Mouse (Mus musculus): ENCODE measurements at regions not wholly inside any gene's neighbourhood (a gene's known extent, or its start where the extent isn't known, plus 50 kb on each side); places are given as distances from the start of the nearest gene placed in this dataset.
A peak's percentile ranks its signal among the peaks of the same experiment; 100 is the strongest.

GRCm38 (mm10) chr2:72555116-72555515, 79.2 kb downstream of the Cdca7 start:
- no peak overlapping the region for H3K4me3 ChIP-seq
- 75% methylated on average over 4 of the region's 4 CpGs for WGBS
- no peaks in the 10 kb centered on the region for H3K27me3 ChIP-seq (ENCODE audit: control insufficient read depth, insufficient read depth, low read length)
- TF ChIP-seq POLR2A (IDR thresholded peaks at IDR 0.05; ENCODE audit: insufficient read depth, low read depth, low read length) (no peak), EP300 (IDR thresholded peaks at IDR 0.05; ENCODE audit: insufficient read depth, low read depth, low read length) (no peak), CTCF (IDR thresholded peaks at IDR 0.05) (no peak)
- no peak overlapping the region for H3K9ac ChIP-seq (ENCODE audit: low read depth, low read length)
- peak; percentile 30 to 39 for DNase-seq
- peak overlapping the region; percentile 48 for H3K27ac ChIP-seq
- H3K79me2 ChIP-seq (replicated peaks; ENCODE audit: control insufficient read depth, insufficient read depth, low read length), result no peaks in the 10 kb centered on the region
- peaks cover 3% of the 10 kb centered on the region; the same call in 1 of the 2 replicates for H3K4me1 ChIP-seq (ENCODE audit: control insufficient read depth, insufficient read depth, low read length)
- intact Hi-C loops (cut with DNase I), result loop anchor here (5.0 to 10.0 kb wide), 2 partner anchors 60 to 117 kb away; no protein-coding TSS in a partner anchor
- no peaks in the 10 kb centered on the region for H3K36me3 ChIP-seq (ENCODE audit: control insufficient read depth, insufficient read depth, low read length)

GRCm38 (mm10) chr2:72555556-72555955, 79.6 kb downstream of the Cdca7 start:
- peaks cover 3% of the 10 kb centered on the region; the same call in 1 of the 2 replicates for H3K4me1 ChIP-seq (ENCODE audit: control insufficient read depth, insufficient read depth, low read length)
- no peak for TF ChIP-seq CTCF (IDR thresholded peaks at IDR 0.05)
- TF ChIP-seq POLR2A (IDR thresholded peaks at IDR 0.05; ENCODE audit: insufficient read depth, low read depth, low read length), result no peak
- TF ChIP-seq EP300 (IDR thresholded peaks at IDR 0.05; ENCODE audit: insufficient read depth, low read depth, low read length), result no peak
- H3K36me3 ChIP-seq (ENCODE audit: control insufficient read depth, insufficient read depth, low read length), result no peaks in the 10 kb centered on the region
- no peak overlapping the region for H3K9ac ChIP-seq (ENCODE audit: low read depth, low read length)
- no peak for DNase-seq
- intact Hi-C loops (cut with DNase I), result loop anchor here (5.0 to 10.0 kb wide), 2 partner anchors 59 to 117 kb away; no protein-coding TSS in a partner anchor
- peak overlapping the region; percentile 48 for H3K27ac ChIP-seq
- no peaks in the 10 kb centered on the region for H3K79me2 ChIP-seq (replicated peaks; ENCODE audit: control insufficient read depth, insufficient read depth, low read length)
- no peaks in the 10 kb centered on the region for H3K27me3 ChIP-seq (ENCODE audit: control insufficient read depth, insufficient read depth, low read length)
- no peak overlapping the region for H3K4me3 ChIP-seq
- WGBS, result 55% methylated on average over 6 of the region's 6 CpGs

GRCm38 (mm10) chr2:72556064-72556821, 80.3 kb downstream of the Cdca7 start:
- intact Hi-C loops (cut with DNase I), result loop anchor here (5.0 to 10.0 kb wide), 2 partner anchors 59 to 116 kb away; no protein-coding TSS in a partner anchor
- H3K27me3 ChIP-seq (ENCODE audit: control insufficient read depth, insufficient read depth, low read length), result no peaks in the 10 kb centered on the region
- no peak overlapping the region for H3K4me3 ChIP-seq
- H3K36me3 ChIP-seq (ENCODE audit: control insufficient read depth, insufficient read depth, low read length), result no peaks in the 10 kb centered on the region
- peaks cover 3% of the 10 kb centered on the region; the same call in 1 of the 2 replicates for H3K4me1 ChIP-seq (ENCODE audit: control insufficient read depth, insufficient read depth, low read length)
- TF ChIP-seq POLR2A (IDR thresholded peaks at IDR 0.05; ENCODE audit: insufficient read depth, low read depth, low read length) (no peak), EP300 (IDR thresholded peaks at IDR 0.05; ENCODE audit: insufficient read depth, low read depth, low read length) (no peak), CTCF (IDR thresholded peaks at IDR 0.05) (no peak)
- 78% methylated on average over 8 of the region's 8 CpGs for WGBS
- no peak overlapping the region for H3K27ac ChIP-seq
- no peak overlapping the region for H3K9ac ChIP-seq (ENCODE audit: low read depth, low read length)
- no peak for DNase-seq
- no peaks in the 10 kb centered on the region for H3K79me2 ChIP-seq (replicated peaks; ENCODE audit: control insufficient read depth, insufficient read depth, low read length)

GRCm38 (mm10) chr2:72557161-72557560, 81.2 kb downstream of the Cdca7 start:
- no peak overlapping the region for H3K27ac ChIP-seq
- WGBS, result 53% methylated on average over 3 of the region's 3 CpGs
- no peaks in the 10 kb centered on the region for H3K27me3 ChIP-seq (ENCODE audit: control insufficient read depth, insufficient read depth, low read length)
- intact Hi-C loops (cut with DNase I), result loop anchor here (5.0 to 10.0 kb wide), 2 partner anchors 58 to 115 kb away; no protein-coding TSS in a partner anchor
- TF ChIP-seq CTCF (IDR thresholded peaks at IDR 0.05) (no peak), EP300 (IDR thresholded peaks at IDR 0.05; ENCODE audit: insufficient read depth, low read depth, low read length) (no peak), POLR2A (IDR thresholded peaks at IDR 0.05; ENCODE audit: insufficient read depth, low read depth, low read length) (no peak)
- H3K36me3 ChIP-seq (ENCODE audit: control insufficient read depth, insufficient read depth, low read length), result no peaks in the 10 kb centered on the region
- DNase-seq, result peak; percentile 13 to 29
- no peak overlapping the region for H3K9ac ChIP-seq (ENCODE audit: low read depth, low read length)
- H3K4me3 ChIP-seq, result no peak overlapping the region
- H3K4me1 ChIP-seq (ENCODE audit: control insufficient read depth, insufficient read depth, low read length), result peaks cover 3% of the 10 kb centered on the region; the same call in 1 of the 2 replicates
- H3K79me2 ChIP-seq (replicated peaks; ENCODE audit: control insufficient read depth, insufficient read depth, low read length), result no peaks in the 10 kb centered on the region

- Histone ChIP-seq H3K27ac (no peak overlapping the region), H3K36me3 (ENCODE audit: control insufficient read depth, insufficient read depth, low read length) (no peaks in the 10 kb centered on the region), H3K9ac (ENCODE audit: low read depth, low read length) (no peak overlapping the region), H3K27me3 (ENCODE audit: control insufficient read depth, insufficient read depth, low read length) (no peaks in the 10 kb centered on the region), H3K4me3 (no peak overlapping the region), H3K4me1 (ENCODE audit: control insufficient read depth, insufficient read depth, low read length) (peaks cover 3% of the 10 kb centered on the region; the same call in 1 of the 2 replicates), H3K79me2 (replicated peaks; ENCODE audit: control insufficient read depth, insufficient read depth, low read length) (no peaks in the 10 kb centered on the region)
- no peak for TF ChIP-seq EP300 (IDR thresholded peaks at IDR 0.05; ENCODE audit: insufficient read depth, low read depth, low read length)
- no peak for TF ChIP-seq POLR2A (IDR thresholded peaks at IDR 0.05; ENCODE audit: insufficient read depth, low read depth, low read length)
- no peak for TF ChIP-seq CTCF (IDR thresholded peaks at IDR 0.05)
- 76% methylated on average over 9 of the region's 9 CpGs for WGBS
- intact Hi-C loops (cut with DNase I), result loop anchor here (5.0 to 10.0 kb wide), 2 partner anchors 57 to 115 kb away; no protein-coding TSS in a partner anchor
- no peak for DNase-seq
Observed at GRCm38 (mm10) chr2:72557565-72558260, 81.8 kb downstream of the Cdca7 start.
